Mouse (Mus musculus) cerebellum, postnatal 36 days (tissue): ENCODE results near the gene Ran.

Source experiments
- DNase-seq, 2 experiments: peaks; one replicate each; pipeline ENCODE4 v3.0.0; 2021 to 2022; ENCODE audit warnings: mixed read lengths in 2 of 2

Gene Ran

DNA sequence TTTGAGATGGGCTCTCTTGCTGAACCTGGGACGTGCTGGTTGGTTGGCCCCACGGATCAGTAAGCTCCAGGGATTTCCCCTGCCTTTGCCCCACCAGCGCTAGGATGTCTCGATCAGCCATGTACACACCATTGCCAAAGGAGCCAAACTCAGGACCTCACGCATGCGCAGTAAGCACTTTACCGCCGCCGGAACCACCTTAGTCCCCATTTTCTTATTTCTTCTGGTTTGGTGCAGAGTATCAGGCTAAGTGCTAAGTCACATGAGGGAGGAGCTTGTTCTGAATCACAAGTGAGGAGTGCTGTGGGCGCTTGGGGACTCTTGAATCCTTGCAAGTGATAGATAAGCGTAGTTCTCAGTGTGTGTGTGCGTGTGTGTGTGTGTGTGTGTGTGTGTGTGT, 45.4 kb downstream of the Ran start:
- no peak for DNase-seq

DNA sequence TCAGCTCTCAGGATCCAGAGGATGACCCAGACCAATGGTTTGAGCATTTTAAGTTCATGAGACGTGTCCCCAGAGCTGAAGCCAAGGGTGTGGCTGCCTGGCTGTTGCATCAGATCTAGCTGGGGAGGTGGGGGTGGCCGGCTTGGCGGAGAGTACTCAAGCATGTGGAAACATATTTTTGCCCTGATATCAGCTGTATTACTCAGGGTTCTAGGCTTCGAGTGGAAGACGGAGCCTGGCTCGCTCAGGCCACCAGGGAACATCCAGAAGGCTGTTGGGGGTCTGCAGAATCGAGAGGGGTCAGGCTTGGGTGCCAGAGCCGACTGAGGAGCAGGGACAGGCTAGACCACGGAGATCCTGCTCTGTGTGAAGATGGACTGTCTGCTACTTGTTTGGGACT, 46.1 kb downstream of the Ran start:
- no peak for DNase-seq

DNA sequence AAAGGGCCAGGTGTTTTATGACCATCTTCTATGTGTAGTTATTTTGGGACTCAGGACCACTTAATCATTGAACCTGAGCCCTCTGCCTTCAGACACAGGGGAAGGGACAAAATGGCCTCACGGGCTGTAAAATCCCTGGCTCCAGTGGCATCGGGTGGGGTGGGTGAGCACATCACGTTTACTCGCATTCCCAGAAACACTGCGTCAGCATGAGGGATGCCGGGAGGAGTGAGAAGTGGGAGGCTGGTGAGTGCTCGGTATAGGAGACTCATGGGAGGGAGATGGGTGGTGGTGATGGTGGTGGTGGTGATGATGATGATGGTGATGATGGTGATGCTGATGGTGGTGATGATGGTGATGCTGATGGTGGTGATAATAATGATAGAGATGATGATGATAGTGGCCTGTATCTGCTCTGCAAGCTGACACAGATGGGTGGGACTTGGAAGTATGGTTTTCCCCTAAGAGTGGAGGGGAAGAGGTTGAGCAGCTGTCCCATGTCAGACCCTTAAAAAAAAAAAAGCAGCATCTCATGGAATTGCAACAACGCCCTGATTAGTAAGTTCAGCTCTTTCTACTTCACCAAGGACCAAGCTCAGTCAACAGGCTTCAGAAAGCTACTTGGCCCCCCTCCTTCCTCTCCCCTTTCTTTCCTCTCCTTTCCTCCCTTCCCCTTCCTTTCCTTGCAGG, 46.8 kb downstream of the Ran start:
- DNase-seq = no peak

DNA sequence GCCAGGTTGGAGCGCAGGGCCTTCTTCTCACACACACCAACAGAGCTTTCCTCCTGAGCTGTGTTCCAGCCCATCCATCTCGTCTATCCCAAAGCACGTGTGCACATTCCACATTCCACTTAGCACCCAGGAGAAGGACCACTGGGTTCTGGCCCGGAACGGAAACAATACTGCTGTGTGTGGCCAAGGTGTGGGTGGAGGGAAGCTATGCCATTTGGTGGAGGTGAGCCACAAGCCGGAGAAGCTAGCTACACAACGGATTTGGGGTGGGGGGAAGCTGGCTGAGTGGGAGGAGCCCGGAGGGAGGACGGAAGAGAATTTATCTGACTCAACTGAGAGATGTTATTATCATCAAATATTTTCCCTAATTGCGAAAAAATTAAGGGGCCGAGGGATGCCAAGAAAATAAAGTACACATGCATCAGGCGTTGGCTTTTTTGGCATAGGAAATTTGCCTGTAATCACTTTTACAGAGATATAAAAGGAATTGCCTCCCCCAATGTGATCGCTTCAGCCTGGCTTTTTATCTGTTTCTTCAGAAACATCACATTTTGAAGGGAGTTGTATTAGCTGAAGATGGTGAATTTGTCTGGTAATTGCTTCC, 47.5 kb downstream of the Ran start:
- no peak for DNase-seq

DNA sequence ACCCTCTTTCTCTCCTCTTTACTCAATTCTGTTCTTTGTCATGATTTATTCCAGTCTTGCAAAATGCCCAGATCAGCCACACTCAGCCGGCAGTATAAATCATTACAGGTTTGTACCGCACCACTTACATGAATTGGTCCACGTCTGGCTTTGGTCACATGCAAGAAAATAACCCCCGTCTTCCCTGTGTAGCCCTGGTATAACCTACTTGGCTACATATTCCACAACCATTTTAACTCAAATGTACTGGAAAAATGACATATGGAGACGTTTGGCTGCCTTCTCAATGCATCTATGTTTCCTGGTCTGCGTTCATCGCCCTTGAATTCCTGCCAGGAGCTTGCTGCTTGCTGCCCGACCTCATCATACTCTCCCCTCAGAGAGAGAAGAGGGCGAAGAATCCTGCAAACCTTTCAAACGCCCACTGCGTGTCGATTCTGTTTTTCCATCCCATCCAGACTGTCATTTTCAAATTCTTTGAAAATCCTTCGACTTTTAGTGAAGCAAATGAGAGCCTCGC, 52.0 kb downstream of the Ran start:
- DNase-seq = peak; percentile 56 to 59

DNA sequence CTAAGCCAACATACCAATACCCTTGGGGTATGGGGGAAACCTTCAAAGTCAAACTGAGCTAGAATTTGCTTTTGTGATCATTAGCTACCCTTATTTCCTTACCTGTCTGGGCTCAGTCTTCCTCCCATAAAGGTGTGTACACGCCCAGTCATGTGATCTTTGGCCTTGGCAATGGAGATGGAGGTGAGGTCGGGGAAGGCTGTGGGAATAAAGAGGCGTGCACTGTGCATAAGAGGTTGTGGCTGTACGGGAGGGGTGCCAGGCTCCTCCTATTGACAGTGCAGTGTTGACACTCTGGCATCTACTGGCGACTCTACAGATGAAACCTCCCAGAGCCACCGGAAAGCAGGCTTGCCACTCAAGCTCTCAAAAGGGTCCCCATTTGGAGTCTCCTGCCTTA, 53.5 kb downstream of the Ran start:
- DNase-seq = no peak
